Mouse (Mus musculus): ENCODE results near the gene Arhgap18. TPM values are rescaled to one million over a fixed set of nuclear protein-coding genes. Genes with fewer than 3 reads are reported as not detected.
"Not testable (repeated sequence)": the region's sequence is repeated elsewhere in the genome, so short reads cannot be mapped to it uniquely, and the experiment has no call there.

Gene Arhgap18
- polyA plus RNA-seq, 1 experiment: 149 TPM

GRCm38 (mm10) chr10:26919307-26919977, 166.2 kb downstream of the Arhgap18 start:
- no peaks in the 10 kb centered on the region for H3K4me1 ChIP-seq (ENCODE audit: control insufficient read depth, insufficient read depth, low read length)
- TF ChIP-seq POLR2A (IDR thresholded peaks at IDR 0.05; ENCODE audit: borderline replicate concordance, low read depth, low read length) (no peak), CTCF (IDR thresholded peaks at IDR 0.05; ENCODE audit: low read depth, low read length) (no peak)
- no peak overlapping the region for H3K27ac ChIP-seq (ENCODE audit: insufficient read depth, low read depth, low read length)
- no peak overlapping the region for H3K4me3 ChIP-seq (ENCODE audit: insufficient read depth, low read length)

- TF ChIP-seq POLR2A (IDR thresholded peaks at IDR 0.05; ENCODE audit: borderline replicate concordance, low read depth, low read length) (no peak), CTCF (IDR thresholded peaks at IDR 0.05; ENCODE audit: low read depth, low read length) (no peak)
- Histone ChIP-seq H3K27ac (ENCODE audit: insufficient read depth, low read depth, low read length) (no peak overlapping the region), H3K4me1 (ENCODE audit: control insufficient read depth, insufficient read depth, low read length) (no peaks in the 10 kb centered on the region), H3K4me3 (ENCODE audit: insufficient read depth, low read length) (no peak overlapping the region)
These were observed 167.3 kb downstream of the Arhgap18 start for GRCm38 (mm10) chr10:26920383-26920979.

GRCm38 (mm10) chr10:26936056-26936455, 182.8 kb downstream of the Arhgap18 start:
- not testable (repeated sequence) for H3K27ac ChIP-seq (ENCODE audit: insufficient read depth, low read depth, low read length); H3K4me3 ChIP-seq (ENCODE audit: insufficient read depth, low read length); H3K4me1 ChIP-seq (ENCODE audit: control insufficient read depth, insufficient read depth, low read length)

- not testable (repeated sequence) for H3K4me3 ChIP-seq (ENCODE audit: insufficient read depth, low read length); H3K4me1 ChIP-seq (ENCODE audit: control insufficient read depth, insufficient read depth, low read length); H3K27ac ChIP-seq (ENCODE audit: insufficient read depth, low read depth, low read length)
These were observed 185.2 kb downstream of the Arhgap18 start for GRCm38 (mm10) chr10:26938464-26938863.

GRCm38 (mm10) chr10:26939549-26939948, 186.3 kb downstream of the Arhgap18 start:
- Histone ChIP-seq H3K4me1 (ENCODE audit: control insufficient read depth, insufficient read depth, low read length) (no peaks in the 10 kb centered on the region), H3K27ac (ENCODE audit: insufficient read depth, low read depth, low read length) (no peak overlapping the region), H3K4me3 (ENCODE audit: insufficient read depth, low read length) (no peak overlapping the region)
- TF ChIP-seq CTCF (IDR thresholded peaks at IDR 0.05; ENCODE audit: low read depth, low read length): no peak
- TF ChIP-seq POLR2A (IDR thresholded peaks at IDR 0.05; ENCODE audit: borderline replicate concordance, low read depth, low read length): no peak

- Histone ChIP-seq H3K4me3 (ENCODE audit: insufficient read depth, low read length) (no peak overlapping the region), H3K4me1 (ENCODE audit: control insufficient read depth, insufficient read depth, low read length) (no peaks in the 10 kb centered on the region), H3K27ac (ENCODE audit: insufficient read depth, low read depth, low read length) (no peak overlapping the region)
- TF ChIP-seq CTCF (IDR thresholded peaks at IDR 0.05; ENCODE audit: low read depth, low read length) (no peak), POLR2A (IDR thresholded peaks at IDR 0.05; ENCODE audit: borderline replicate concordance, low read depth, low read length) (no peak)
These were observed 195.1 kb downstream of the Arhgap18 start for GRCm38 (mm10) chr10:26948331-26948730.

- Histone ChIP-seq H3K27ac (ENCODE audit: insufficient read depth, low read depth, low read length) (no peak overlapping the region), H3K4me3 (ENCODE audit: insufficient read depth, low read length) (no peak overlapping the region), H3K4me1 (ENCODE audit: control insufficient read depth, insufficient read depth, low read length) (no peaks in the 10 kb centered on the region)
- TF ChIP-seq CTCF (IDR thresholded peaks at IDR 0.05; ENCODE audit: low read depth, low read length): no peak
- TF ChIP-seq POLR2A (IDR thresholded peaks at IDR 0.05; ENCODE audit: borderline replicate concordance, low read depth, low read length): no peak
These were observed 196.4 kb downstream of the Arhgap18 start for GRCm38 (mm10) chr10:26949667-26950066.

GRCm38 (mm10) chr10:26950448-26950847, 197.2 kb downstream of the Arhgap18 start:
- no peaks in the 10 kb centered on the region for H3K4me1 ChIP-seq (ENCODE audit: control insufficient read depth, insufficient read depth, low read length)
- no peak overlapping the region for H3K4me3 ChIP-seq (ENCODE audit: insufficient read depth, low read length)
- TF ChIP-seq POLR2A (IDR thresholded peaks at IDR 0.05; ENCODE audit: borderline replicate concordance, low read depth, low read length) (no peak), CTCF (IDR thresholded peaks at IDR 0.05; ENCODE audit: low read depth, low read length) (no peak)
- no peak overlapping the region for H3K27ac ChIP-seq (ENCODE audit: insufficient read depth, low read depth, low read length)

GRCm38 (mm10) chr10:26958513-26958912, 205.3 kb downstream of the Arhgap18 start:
- TF ChIP-seq CTCF (IDR thresholded peaks at IDR 0.05; ENCODE audit: low read depth, low read length): no peak
- no peak for TF ChIP-seq POLR2A (IDR thresholded peaks at IDR 0.05; ENCODE audit: borderline replicate concordance, low read depth, low read length)
- Histone ChIP-seq H3K4me3 (ENCODE audit: insufficient read depth, low read length) (no peak overlapping the region), H3K4me1 (ENCODE audit: control insufficient read depth, insufficient read depth, low read length) (peaks cover 13% of the 10 kb centered on the region), H3K27ac (ENCODE audit: insufficient read depth, low read depth, low read length) (no peak overlapping the region)

Measured in bone marrow macrophage, adult 2 months (primary cell).